Mouse (Mus musculus): ENCODE results near the gene Sv2a. TPM values are rescaled to one million over a fixed set of nuclear protein-coding genes. Genes with fewer than 3 reads are reported as not detected.
"Not testable (repeated sequence)": the region's sequence is repeated elsewhere in the genome, so short reads cannot be mapped to it uniquely, and the experiment has no call there.

Gene Sv2a
- polyA plus RNA-seq, 1 experiment from 2014 or later, result 29.3 TPM

DNA sequence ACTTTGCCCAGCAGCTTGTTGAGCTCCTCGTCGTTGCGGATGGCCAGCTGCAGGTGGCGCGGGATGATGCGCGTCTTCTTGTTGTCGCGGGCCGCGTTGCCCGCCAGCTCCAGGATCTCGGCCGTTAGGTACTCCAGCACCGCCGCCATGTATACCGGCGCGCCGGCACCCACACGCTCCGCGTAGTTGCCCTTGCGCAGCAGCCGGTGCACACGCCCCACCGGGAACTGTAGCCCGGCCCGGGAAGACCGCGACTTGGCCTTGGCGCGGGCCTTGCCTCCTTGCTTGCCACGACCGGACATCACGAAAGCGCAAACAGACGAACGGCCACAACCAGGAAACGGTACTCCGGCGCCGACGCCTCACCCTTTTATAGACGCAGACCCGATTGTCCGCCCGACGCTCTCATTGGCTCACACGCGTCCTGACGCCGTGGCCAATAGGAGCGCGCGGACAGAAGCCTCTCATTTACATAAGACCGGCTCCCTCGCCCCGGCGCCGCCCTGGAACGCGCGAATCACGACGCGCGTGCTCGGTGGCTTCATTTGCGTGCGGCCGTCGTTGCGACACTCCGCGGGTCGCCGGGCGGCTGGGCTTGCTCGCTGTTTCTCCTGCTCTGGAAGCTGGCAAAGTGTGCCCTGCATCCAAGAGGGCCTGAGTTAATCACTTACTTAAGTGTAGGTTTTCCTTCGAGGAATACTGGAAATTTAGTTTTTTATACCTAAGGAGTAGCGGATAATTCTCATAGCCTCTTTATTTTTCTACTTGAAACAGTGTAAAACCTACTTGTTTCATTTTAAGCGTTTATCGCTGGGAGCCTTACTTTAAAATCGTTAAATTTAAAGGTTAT is 59.2 kb downstream of the Sv2a start, which contains the start of gene Hist2h2aa2:
TSS of gene Hist2h2aa2 (minus strand) at position 328 of the 850 bp plus-strand sequence.
- Histone ChIP-seq H3K27ac (peak within 1 kb of the TSS; percentile 81), H3K4me1 (peaks cover 41% of the 10 kb centered on the region), H3K9ac (peak within 1 kb of the TSS; percentile 65), H3K4me3 (peak within 1 kb of the TSS; percentile 36), H3K4me2 (peak within 1 kb of the TSS; percentile 51)
- H3K9me3 ChIP-seq (replicated peaks); H3K36me3 ChIP-seq (ENCODE audit: poor library complexity, severe bottlenecking); H3K27me3 ChIP-seq: not testable (repeated sequence)
- 3% methylated on average over 36 of the region's 85 CpGs for WGBS
- ATAC-seq, result peak; percentile 87

- WGBS, result 72% methylated on average over 9 of the region's 9 CpGs
- peak overlapping the region; percentile 49 for H3K4me2 ChIP-seq
These were observed 59.8 kb downstream of the Sv2a start for GRCm38 (mm10) chr3:96240799-96241197.

DNA sequence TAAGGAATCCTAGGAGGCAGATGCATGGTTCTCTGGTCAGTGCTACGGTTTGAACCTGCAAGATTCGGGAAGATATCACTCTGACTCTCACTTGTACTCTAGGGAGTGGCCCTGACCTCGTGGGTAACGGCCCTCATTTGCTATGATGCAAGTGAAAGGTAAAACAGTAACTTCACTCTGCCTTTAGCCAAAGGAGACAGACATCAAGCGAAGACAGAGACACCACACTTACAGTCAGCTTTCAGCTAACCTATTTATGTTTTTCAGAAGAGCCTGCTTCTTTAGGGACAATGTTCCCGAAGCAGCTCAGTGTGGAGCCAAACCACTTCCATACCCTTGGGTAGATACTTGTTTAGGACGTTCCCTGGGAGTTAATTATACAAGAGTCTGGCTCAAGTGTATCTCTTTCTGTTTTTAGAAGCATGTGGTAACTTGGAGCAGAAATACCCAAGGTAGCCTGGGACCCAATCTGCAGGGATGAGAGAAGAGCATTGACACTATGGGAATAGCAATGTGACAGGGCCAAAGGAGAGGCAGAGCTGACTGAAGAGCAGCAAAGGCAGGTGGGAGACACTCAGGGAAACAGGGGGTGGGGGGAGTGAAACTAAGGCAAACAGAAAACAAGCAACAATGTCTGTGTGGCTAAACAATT is 63.1 kb downstream of the Sv2a start:
- no peak for ATAC-seq
- Histone ChIP-seq H3K36me3 (ENCODE audit: poor library complexity, severe bottlenecking) (no peaks in the 10 kb centered on the region), H3K27ac (peak overlapping the region; percentile 96; the same call in 1 of the 2 replicates), H3K27me3 (no peaks in the 10 kb centered on the region), H3K9ac (peak overlapping the region; percentile 79), H3K4me1 (peaks cover 41% of the 10 kb centered on the region), H3K9me3 (replicated peaks) (no peaks in the 10 kb centered on the region), H3K4me3 (no peak overlapping the region), H3K4me2 (peak overlapping the region; percentile 70)
- WGBS, result 81% methylated on average over 7 of the region's 7 CpGs

More at GRCm38 (mm10) chr3:96240799-96241197, 59.8 kb downstream of the Sv2a start:
- Histone ChIP-seq H3K4me1 (peaks cover 41% of the 10 kb centered on the region), H3K36me3 (ENCODE audit: poor library complexity, severe bottlenecking) (no peaks in the 10 kb centered on the region), H3K27me3 (no peaks in the 10 kb centered on the region), H3K4me3 (peak overlapping the region; percentile 20; the same call in 1 of the 2 replicates), H3K9ac (peak overlapping the region; percentile 65), H3K9me3 (replicated peaks) (no peaks in the 10 kb centered on the region), H3K27ac (peak overlapping the region; percentile 81)
- ATAC-seq, result no peak

Small RNA genes within 50 kb of the gene (microRNA-seq; reads per million reads assigned to microRNA genes)
- gene Gm44492 (not detected), gene Gm47311 (not detected)

Other genes starting within 250 kb of the Sv2a start
- 80.4 and 85.1 TPM in 2 replicates for gene Plekho1, start 185.2 kb upstream of the Sv2a start, polyA plus RNA-seq (2015; fragmentation: Nextera tagmentation; extraction: Ambion mirVana)
- gene Vps45, start 122.7 kb upstream of the Sv2a start, polyA plus RNA-seq (2015; fragmentation: Nextera tagmentation; extraction: Ambion mirVana), result 51.9 and 62.2 TPM in 2 replicates
- 11.9 and 12.4 TPM in 2 replicates for gene Otud7b, start 76.6 kb upstream of the Sv2a start, polyA plus RNA-seq (2015; fragmentation: Nextera tagmentation; extraction: Ambion mirVana)
- 9.0 and 12.9 TPM in 2 replicates for gene Mtmr11, start 19.1 kb upstream of the Sv2a start, polyA plus RNA-seq (2015; fragmentation: Nextera tagmentation; extraction: Ambion mirVana)
- gene Sf3b4, start 8.8 kb upstream of the Sv2a start, polyA plus RNA-seq (2015; fragmentation: Nextera tagmentation; extraction: Ambion mirVana), result 161 and 181 TPM in 2 replicates
- 82.2 and 86.6 TPM in 2 replicates for gene Bola1, start 38.6 kb downstream of the Sv2a start, polyA plus RNA-seq (2015; fragmentation: Nextera tagmentation; extraction: Ambion mirVana)
- 0.78 and 2.2 TPM in 2 replicates for gene Hist2h2ab, start 38.7 kb downstream of the Sv2a start, polyA plus RNA-seq (2015; fragmentation: Nextera tagmentation; extraction: Ambion mirVana)
- gene Hist2h2ac, start 39.7 kb downstream of the Sv2a start, polyA plus RNA-seq (2015; fragmentation: Nextera tagmentation; extraction: Ambion mirVana), result 13.2 and 13.3 TPM in 2 replicates
- gene Hist2h2be, start 40.0 kb downstream of the Sv2a start, polyA plus RNA-seq (2015; fragmentation: Nextera tagmentation; extraction: Ambion mirVana), result 10.7 and 11.0 TPM in 2 replicates
- 14.7 and 15.0 TPM in 2 replicates for gene Hist2h3c2, start 58.0 kb downstream of the Sv2a start, polyA plus RNA-seq (2015; fragmentation: Nextera tagmentation; extraction: Ambion mirVana)
- gene Hist2h2aa2, start 59.1 kb downstream of the Sv2a start, polyA plus RNA-seq (2015; fragmentation: Nextera tagmentation; extraction: Ambion mirVana), result 74.1 and 91.2 TPM in 2 replicates
- 46.4 and 48.0 TPM in 2 replicates for gene Hist2h2aa1, start 64.3 kb downstream of the Sv2a start, polyA plus RNA-seq (2015; fragmentation: Nextera tagmentation; extraction: Ambion mirVana)
- gene Hist2h3c1, start 65.5 kb downstream of the Sv2a start, polyA plus RNA-seq (2015; fragmentation: Nextera tagmentation; extraction: Ambion mirVana), result 0.34 and 0.93 TPM in 2 replicates
- gene Hist2h4, start 82.2 kb downstream of the Sv2a start, polyA plus RNA-seq (2015; fragmentation: Nextera tagmentation; extraction: Ambion mirVana), result 22.4 and 24.3 TPM in 2 replicates
- gene Hist2h3b, start 87.5 kb downstream of the Sv2a start, polyA plus RNA-seq (2015; fragmentation: Nextera tagmentation; extraction: Ambion mirVana), result 105 and 122 TPM in 2 replicates
- gene Hist2h2bb, start 88.6 kb downstream of the Sv2a start, polyA plus RNA-seq (2015; fragmentation: Nextera tagmentation; extraction: Ambion mirVana), result 16.0 and 19.8 TPM in 2 replicates
- 0.56 and 1.0 TPM in 2 replicates for gene Fcgr1, start 112.8 kb downstream of the Sv2a start, polyA plus RNA-seq (2015; fragmentation: Nextera tagmentation; extraction: Ambion mirVana)